Mouse (Mus musculus): ENCODE data around the gene Krt81. TPM values are rescaled to one million over a fixed set of nuclear protein-coding genes. Genes with fewer than 3 reads are reported as not detected.

Gene Krt81
- total RNA-seq, 2 experiments from 2014 or later, result not detected

- H3K27ac ChIP-seq, result no peak overlapping the region
- intact Hi-C loops (cut with DNase I), result no loop called here
- peak overlapping the region; percentile 56 for H3K4me3 ChIP-seq
- TF ChIP-seq CTCF (IDR thresholded peaks at IDR 0.05), result no peak
- DNase-seq, result no peak
Observed at GRCm38 (mm10) chr15:101479666-101480060, 16.1 kb upstream of the Krt81 start.

GRCm38 (mm10) chr15:101479007-101479665, 15.6 kb upstream of the Krt81 start:
- peak; percentile 62 for DNase-seq
- Histone ChIP-seq H3K27ac (no peak overlapping the region), H3K4me3 (peak overlapping the region; percentile 56)
- TF ChIP-seq CTCF (IDR thresholded peaks at IDR 0.05), result peak; percentile 61
- intact Hi-C loops (cut with DNase I), result no loop called here

DNA sequence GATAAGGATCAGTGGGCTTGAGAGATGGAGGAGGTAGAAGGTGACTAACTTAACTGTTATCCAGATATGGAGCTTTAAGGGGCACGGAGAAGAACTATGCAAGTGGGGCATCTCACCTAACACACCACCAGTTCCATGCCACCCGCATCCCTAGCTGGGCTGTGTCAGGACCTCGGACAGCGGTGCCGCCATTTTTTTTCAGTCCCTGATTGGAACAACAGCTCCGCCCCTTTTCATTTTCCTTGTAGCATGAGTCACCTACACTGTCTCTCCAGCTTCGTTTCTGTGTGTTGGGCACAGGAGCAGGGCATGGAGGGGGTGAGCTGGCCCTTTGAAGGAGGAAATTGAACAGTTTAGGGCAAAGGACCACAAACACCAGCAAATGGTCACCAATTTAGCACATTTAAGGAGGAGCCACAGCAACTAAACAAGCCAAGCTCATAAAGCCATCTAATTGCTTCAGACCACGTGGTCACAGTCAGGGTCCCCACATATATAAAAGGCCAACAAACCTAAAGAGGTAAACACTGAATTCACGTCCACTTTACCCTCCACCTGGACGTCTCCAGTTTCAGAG, 9.5 kb upstream of the Krt81 start, which contains the start of gene Krt86:
Krt86 (plus strand) TSS at position 527 of the 577 bp plus-strand sequence.
- no peak within 1 kb of the TSS for H3K4me3 ChIP-seq
- DNase-seq, result no peak
- no peak for TF ChIP-seq CTCF (IDR thresholded peaks at IDR 0.05)
- intact Hi-C loops (cut with DNase I), result no loop called here
- no peak within 1 kb of the TSS for H3K27ac ChIP-seq

- H3K4me3 ChIP-seq, result no peak overlapping the region
- intact Hi-C loops (cut with DNase I), result no loop called here
- DNase-seq, result no peak
- H3K27ac ChIP-seq, result no peak overlapping the region
- TF ChIP-seq CTCF (IDR thresholded peaks at IDR 0.05), result no peak
Observed at GRCm38 (mm10) chr15:101469093-101469492, 5.5 kb upstream of the Krt81 start.

- H3K27ac ChIP-seq, result no peak overlapping the region
- DNase-seq, result no peak
- intact Hi-C loops (cut with DNase I), result no loop called here
Observed at GRCm38 (mm10) chr15:101459283-101459682, 4.3 kb downstream of the Krt81 start.

DNA sequence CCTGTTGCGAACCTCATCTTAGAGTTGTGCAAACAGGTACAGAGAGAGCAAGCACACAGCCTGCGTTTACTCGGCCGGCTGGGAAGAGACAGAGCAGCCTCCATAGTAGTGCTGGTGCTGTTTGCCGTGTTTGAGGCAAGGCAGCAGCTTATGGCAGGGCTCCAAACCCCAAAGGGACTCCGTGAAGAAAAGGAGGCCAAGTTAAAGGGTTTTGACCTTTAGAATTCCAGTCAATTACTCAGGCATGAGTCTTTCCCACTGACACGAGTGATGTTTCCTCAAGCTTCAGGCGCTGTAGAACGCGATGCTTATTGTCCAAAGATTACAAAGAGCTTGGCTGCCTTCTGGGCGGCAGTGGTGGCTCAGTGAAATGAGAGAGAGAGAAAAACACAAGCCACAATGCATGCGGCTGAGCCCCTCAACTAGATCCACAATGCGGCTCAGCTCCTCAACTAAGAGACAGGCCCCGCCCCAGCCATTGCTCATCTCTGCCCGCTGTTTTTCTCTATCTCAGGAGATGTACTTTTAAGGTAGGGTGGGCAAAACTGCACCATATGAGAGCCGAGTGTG, 5.1 kb downstream of the Krt81 start:
- no peak overlapping the region for H3K4me3 ChIP-seq
- intact Hi-C loops (cut with DNase I), result no loop called here
- no peak for TF ChIP-seq CTCF (IDR thresholded peaks at IDR 0.05)
- DNase-seq, result peak; percentile 48
- no peak overlapping the region for H3K27ac ChIP-seq

More at GRCm38 (mm10) chr15:101459283-101459682, 4.3 kb downstream of the Krt81 start:
- no peak for TF ChIP-seq CTCF (IDR thresholded peaks at IDR 0.05)
- H3K4me3 ChIP-seq, result no peak overlapping the region

- no peak overlapping the region for H3K4me3 ChIP-seq
- TF ChIP-seq CTCF (IDR thresholded peaks at IDR 0.05), result no peak
- H3K27ac ChIP-seq, result no peak overlapping the region
- intact Hi-C loops (cut with DNase I), result no loop called here
- DNase-seq, result no peak
Observed at GRCm38 (mm10) chr15:101455891-101456290, 7.7 kb downstream of the Krt81 start.

DNA sequence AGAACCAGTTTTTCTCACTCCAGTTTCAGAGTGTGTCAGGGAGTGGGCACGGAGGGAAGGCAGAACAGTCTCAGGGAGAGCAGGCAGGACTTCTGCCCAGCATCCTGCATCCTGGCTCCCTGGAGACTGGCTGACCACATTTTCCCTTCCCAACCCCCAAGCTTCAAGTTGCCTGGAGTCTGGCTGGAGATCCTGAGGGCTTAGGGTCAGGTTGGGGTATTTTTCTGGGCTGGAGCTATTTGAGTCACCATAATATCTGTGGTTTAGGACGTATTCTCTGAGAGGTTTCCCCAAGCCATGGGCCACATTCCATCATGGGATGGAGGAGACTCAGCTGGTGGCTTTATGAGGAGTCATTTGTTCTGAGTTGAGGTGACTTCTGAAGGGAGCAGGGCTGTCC, 8.3 kb downstream of the Krt81 start:
- TF ChIP-seq CTCF (IDR thresholded peaks at IDR 0.05), result no peak
- no peak for DNase-seq
- intact Hi-C loops (cut with DNase I), result no loop called here
- Histone ChIP-seq H3K4me3 (no peak overlapping the region), H3K27ac (no peak overlapping the region)

- Histone ChIP-seq H3K4me3 (no peak overlapping the region), H3K27ac (no peak overlapping the region)
- intact Hi-C loops (cut with DNase I), result loop anchor here (5.0 kb wide), 1 partner anchor 112 kb away; no protein-coding TSS in a partner anchor
- no peak for TF ChIP-seq CTCF (IDR thresholded peaks at IDR 0.05)
- DNase-seq, result no peak
Observed at GRCm38 (mm10) chr15:101454774-101455173, 8.8 kb downstream of the Krt81 start.

GRCm38 (mm10) chr15:101453093-101453736, 10.3 kb downstream of the Krt81 start:
- TF ChIP-seq CTCF (IDR thresholded peaks at IDR 0.05), result peak; percentile 83
- intact Hi-C loops (cut with DNase I), result loop anchor here (5.0 kb wide), 1 partner anchor 111 kb away; no protein-coding TSS in a partner anchor
- H3K4me3 ChIP-seq, result no peak overlapping the region

GRCm38 (mm10) chr15:101447444-101447843, 16.1 kb downstream of the Krt81 start, which contains the start of gene Krt88:
Gene Krt88, plus strand, starts transcription at chr15:101447744.
- no peak for TF ChIP-seq CTCF (IDR thresholded peaks at IDR 0.05)
- DNase-seq, result no peak
- no peak within 1 kb of the TSS for H3K27ac ChIP-seq
- no peak within 1 kb of the TSS for H3K4me3 ChIP-seq
- intact Hi-C loops (cut with DNase I), result no loop called here

More at GRCm38 (mm10) chr15:101453093-101453736, 10.3 kb downstream of the Krt81 start:
- DNase-seq, result peak; percentile 85
- H3K27ac ChIP-seq, result no peak overlapping the region

- intact Hi-C loops (cut with DNase I), result no loop called here
- H3K27ac ChIP-seq, result no peak overlapping the region
- no peak for TF ChIP-seq CTCF (IDR thresholded peaks at IDR 0.05)
- peak; percentile 54 for DNase-seq
- H3K4me3 ChIP-seq, result no peak overlapping the region
Observed at GRCm38 (mm10) chr15:101446572-101446971, 17.0 kb downstream of the Krt81 start.

DNA sequence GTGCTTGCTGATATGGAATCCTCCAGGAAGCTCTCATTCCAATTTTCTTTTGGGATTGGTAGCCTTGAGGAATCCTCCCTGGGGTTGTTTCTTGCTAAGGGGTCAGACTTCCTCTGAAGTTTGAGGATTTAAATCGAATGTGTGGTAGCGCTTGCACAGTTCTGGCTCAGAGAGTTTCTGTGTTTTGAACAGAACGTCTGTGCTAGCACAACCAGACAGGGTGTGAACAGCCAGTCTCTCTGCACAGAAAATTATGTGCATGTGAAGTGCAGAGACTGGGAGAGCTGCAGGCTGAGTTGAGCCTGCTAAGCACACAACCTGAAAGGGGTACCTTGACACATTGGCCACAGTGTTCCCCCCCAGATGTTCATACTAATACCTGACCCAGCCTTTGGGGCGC, 22.7 kb downstream of the Krt81 start:
- TF ChIP-seq CTCF (IDR thresholded peaks at IDR 0.05), result no peak
- intact Hi-C loops (cut with DNase I), result no loop called here
- no peak for DNase-seq
- H3K4me3 ChIP-seq, result no peak overlapping the region
- H3K27ac ChIP-seq, result no peak overlapping the region

Data from gastrocnemius, adult 2 months (tissue).